Mouse (Mus musculus) intestine, embryonic 16.5 days (tissue): ENCODE measurements at regions not wholly inside any gene's neighbourhood (a gene's known extent, or its start where the extent isn't known, plus 50 kb on each side); places are given as distances from the start of the nearest gene placed in this dataset.

Experiments used
- ATAC-seq: fragments of 200-750 bp; cut with Nextera tagmentation; 2 replicates; pipeline ENCODE4 v1.8.0; 2017; ENCODE audit warnings: moderate TSS enrichment, moderate library complexity
- H3K27ac ChIP-seq: fragments of 300-500 bp; sonication (generic); 2 replicates; pipeline ENCODE4 v1.5.1; 2014; ENCODE audit warnings: mild to moderate bottlenecking, low read length
- H3K27me3 ChIP-seq: fragments of 300-500 bp; sonication (generic); replicated peaks from 2 replicates; pipeline ENCODE4 v1.6.1; 2014; ENCODE audit warnings: low read length, control low read depth, mixed read lengths; ENCODE audit not compliant: control insufficient read depth, insufficient read depth
- H3K36me3 ChIP-seq: fragments of 300-500 bp; sonication (generic); 2 replicates; pipeline ENCODE4 v1.6.1; 2014; ENCODE audit warnings: low read length, control low read depth; ENCODE audit not compliant: control insufficient read depth, insufficient read depth
- H3K4me1 ChIP-seq: fragments of 300-500 bp; sonication (generic); 2 replicates; pipeline ENCODE4 v1.6.1; 2014; ENCODE audit warnings: low read length, control low read depth, mixed read lengths; ENCODE audit not compliant: control insufficient read depth, insufficient read depth
- H3K4me2 ChIP-seq: fragments of 300-500 bp; sonication (generic); 2 replicates; pipeline ENCODE4 v1.6.1; 2014; ENCODE audit warnings: low read depth, low read length, control low read depth
- H3K4me3 ChIP-seq: fragments of 300-500 bp; sonication (generic); 2 replicates; pipeline ENCODE4 v1.5.1; 2014; ENCODE audit warnings: mild to moderate bottlenecking, low read length
- H3K9ac ChIP-seq: fragments of 300-500 bp; sonication (generic); 2 replicates; pipeline ENCODE4 v1.6.1; 2014; ENCODE audit warnings: low read depth, low read length
- H3K9me3 ChIP-seq: fragments of 300-500 bp; sonication (generic); 2 replicates; pipeline ENCODE4 v1.6.1; 2016; ENCODE audit warnings: low read length, control low read depth; ENCODE audit not compliant: control insufficient read depth
- WGBS: fragments of 180-500 bp; shearing (Covaris S2); extraction: QIAGEN DNeasy Blood & Tissue Kit; methylation state at CpG from one replicate; pipeline ENCODE4 v1.1.7; 2014; 5-methylcytosine and 5-hydroxymethylcytosine counted together

GRCm38 (mm10) chr10:84165832-84166567, 274.4 kb downstream of the Nuak1 start:
- 48% methylated on average over 10 of the region's 10 CpGs for WGBS
- ATAC-seq = no peak
- Histone ChIP-seq H3K27ac (no peak overlapping the region), H3K4me2 (no peak overlapping the region), H3K9me3 (no peaks in the 10 kb centered on the region), H3K4me1 (no peaks in the 10 kb centered on the region), H3K27me3 (no peaks in the 10 kb centered on the region), H3K36me3 (no peaks in the 10 kb centered on the region), H3K4me3 (no peak overlapping the region), H3K9ac (no peak overlapping the region)

- H3K4me1 ChIP-seq = no peaks in the 10 kb centered on the region
- H3K4me2 ChIP-seq = no peak overlapping the region
- H3K27me3 ChIP-seq = no peaks in the 10 kb centered on the region
- no peak for ATAC-seq
- H3K27ac ChIP-seq = no peak overlapping the region
- H3K36me3 ChIP-seq = no peaks in the 10 kb centered on the region
- H3K9me3 ChIP-seq = no peaks in the 10 kb centered on the region
- H3K9ac ChIP-seq = no peak overlapping the region
- 58% methylated on average over 3 of the region's 3 CpGs for WGBS
- no peak overlapping the region for H3K4me3 ChIP-seq
Measured at GRCm38 (mm10) chr10:84166568-84166905, 273.9 kb downstream of the Nuak1 start.

- no peaks in the 10 kb centered on the region for H3K27me3 ChIP-seq
- H3K4me1 ChIP-seq = no peaks in the 10 kb centered on the region
- H3K4me2 ChIP-seq = no peak overlapping the region
- ATAC-seq = no peak
- no peak overlapping the region for H3K27ac ChIP-seq
- 65% methylated on average over 4 of the region's 4 CpGs for WGBS
- H3K9ac ChIP-seq = no peak overlapping the region
- no peak overlapping the region for H3K4me3 ChIP-seq
- no peaks in the 10 kb centered on the region for H3K9me3 ChIP-seq
- H3K36me3 ChIP-seq = no peaks in the 10 kb centered on the region
Measured at GRCm38 (mm10) chr10:84172828-84173321, 267.5 kb downstream of the Nuak1 start.

GRCm38 (mm10) chr10:84183239-84183638, 257.2 kb downstream of the Nuak1 start:
- no peaks in the 10 kb centered on the region for H3K27me3 ChIP-seq
- no peaks in the 10 kb centered on the region for H3K9me3 ChIP-seq
- no peak overlapping the region for H3K4me3 ChIP-seq
- no peaks in the 10 kb centered on the region for H3K36me3 ChIP-seq
- no peak for ATAC-seq
- WGBS = 83% methylated on average over 2 of the region's 2 CpGs
- H3K4me1 ChIP-seq = no peaks in the 10 kb centered on the region
- H3K4me2 ChIP-seq = no peak overlapping the region
- no peak overlapping the region for H3K9ac ChIP-seq
- no peak overlapping the region for H3K27ac ChIP-seq

GRCm38 (mm10) chr10:84186466-84186865, 253.9 kb downstream of the Nuak1 start:
- Histone ChIP-seq H3K36me3 (no peaks in the 10 kb centered on the region), H3K4me2 (no peak overlapping the region), H3K27ac (no peak overlapping the region), H3K4me1 (no peaks in the 10 kb centered on the region), H3K9me3 (no peaks in the 10 kb centered on the region), H3K4me3 (no peak overlapping the region), H3K27me3 (no peaks in the 10 kb centered on the region), H3K9ac (no peak overlapping the region)
- no peak for ATAC-seq
- WGBS = 63% methylated on average over 2 of the region's 2 CpGs

GRCm38 (mm10) chr10:84199035-84199434, 241.4 kb downstream of the Nuak1 start:
- Histone ChIP-seq H3K4me1 (no peaks in the 10 kb centered on the region), H3K4me3 (no peak overlapping the region), H3K27me3 (no peaks in the 10 kb centered on the region), H3K4me2 (no peak overlapping the region), H3K9me3 (no peaks in the 10 kb centered on the region), H3K27ac (no peak overlapping the region), H3K36me3 (no peaks in the 10 kb centered on the region), H3K9ac (no peak overlapping the region)
- no peak for ATAC-seq
- WGBS = 83% methylated on average over 2 of the region's 2 CpGs

GRCm38 (mm10) chr10:84201785-84202184, 238.6 kb downstream of the Nuak1 start:
- Histone ChIP-seq H3K27me3 (no peaks in the 10 kb centered on the region), H3K4me2 (no peak overlapping the region), H3K27ac (no peak overlapping the region), H3K36me3 (no peaks in the 10 kb centered on the region), H3K4me3 (no peak overlapping the region), H3K4me1 (no peaks in the 10 kb centered on the region), H3K9ac (no peak overlapping the region), H3K9me3 (no peaks in the 10 kb centered on the region)
- no peak for ATAC-seq
- WGBS = 44% methylated on average over 3 of the region's 3 CpGs

GRCm38 (mm10) chr10:84212096-84212785, 228.2 kb downstream of the Nuak1 start:
- ATAC-seq = no peak
- H3K36me3 ChIP-seq = no peaks in the 10 kb centered on the region
- no peak overlapping the region for H3K9ac ChIP-seq
- 83% methylated on average over 5 of the region's 5 CpGs for WGBS
- H3K27ac ChIP-seq = no peak overlapping the region
- H3K4me2 ChIP-seq = no peak overlapping the region
- H3K27me3 ChIP-seq = no peaks in the 10 kb centered on the region
- no peaks in the 10 kb centered on the region for H3K4me1 ChIP-seq
- peaks cover 6% of the 10 kb centered on the region; the same call in 1 of the 2 replicates for H3K9me3 ChIP-seq
- no peak overlapping the region for H3K4me3 ChIP-seq

GRCm38 (mm10) chr10:84214812-84215211, 225.6 kb downstream of the Nuak1 start:
- no peak for ATAC-seq
- no peak overlapping the region for H3K27ac ChIP-seq

More at GRCm38 (mm10) chr10:84214812-84215211, 225.6 kb downstream of the Nuak1 start:
- no peaks in the 10 kb centered on the region for H3K27me3 ChIP-seq
- no peak overlapping the region for H3K9ac ChIP-seq
- no peaks in the 10 kb centered on the region for H3K36me3 ChIP-seq
- no peaks in the 10 kb centered on the region for H3K9me3 ChIP-seq
- no peak overlapping the region for H3K4me3 ChIP-seq
- no peak overlapping the region for H3K4me2 ChIP-seq
- H3K4me1 ChIP-seq = no peaks in the 10 kb centered on the region
